Mouse (Mus musculus) liver, postnatal 0 days (tissue): Measurements from ENCODE around the gene Bcas2. TPM values are rescaled to one million over a fixed set of nuclear protein-coding genes. Genes with fewer than 3 reads are reported as not detected.

ENCODE experiments used
- ATAC-seq: fragments of 200-750 bp; cut with Nextera tagmentation; 2 replicates; pipeline ENCODE4 v1.8.0; 2017; ENCODE audit warnings: mild to moderate bottlenecking, moderate library complexity
- DNase-seq: peaks from one replicate; pipeline ENCODE4 v3.0.0-alpha.2; 2016
- H3K27ac ChIP-seq: fragments of 300-500 bp; sonication (generic); 2 replicates; pipeline ENCODE4 v1.5.1; 2014; ENCODE audit warnings: antibody characterized with exemption, moderate library complexity, mild to moderate bottlenecking, low read depth
- H3K27me3 ChIP-seq: fragments of 300-500 bp; sonication (generic); 2 replicates; pipeline ENCODE4 v1.6.1; 2014; ENCODE audit warnings: low read length, control low read depth, mixed read lengths; ENCODE audit not compliant: insufficient read depth
- H3K36me3 ChIP-seq: fragments of 300-500 bp; sonication (generic); replicated peaks from 2 replicates; pipeline ENCODE4 v1.6.1; 2014; ENCODE audit warnings: mild to moderate bottlenecking, control low read depth, low read length, moderate library complexity, mixed read lengths; ENCODE audit not compliant: insufficient read depth
- H3K4me1 ChIP-seq: fragments of 300-500 bp; sonication (generic); 2 replicates; pipeline ENCODE4 v1.6.1; 2014; ENCODE audit warnings: antibody characterized with exemption, mild to moderate bottlenecking, control low read depth; ENCODE audit not compliant: insufficient read depth
- H3K4me2 ChIP-seq: fragments of 300-500 bp; sonication (generic); 2 replicates; pipeline ENCODE4 v1.6.1; 2014; ENCODE audit warnings: low read depth, mild to moderate bottlenecking, low read length, moderate library complexity, mixed read lengths
- H3K4me3 ChIP-seq: fragments of 300-500 bp; sonication (generic); 2 replicates; pipeline ENCODE4 v1.5.1; 2014; ENCODE audit warnings: low read depth, low read length
- H3K9ac ChIP-seq: fragments of 300-500 bp; sonication (generic); replicated peaks from 2 replicates; pipeline ENCODE4 v1.6.1; 2014; ENCODE audit warnings: mild to moderate bottlenecking, moderate library complexity
- H3K9me3 ChIP-seq: fragments of 300-500 bp; sonication (generic); 2 replicates; pipeline ENCODE4 v1.6.1; 2016; ENCODE audit warnings: mild to moderate bottlenecking, control low read depth, low read length, mixed read lengths
- CTCF ChIP-seq: sonication (generic); IDR thresholded peaks from 2 replicates; pipeline ENCODE4 v1.5.1; 2016; ENCODE audit warnings: antibody characterized with exemption, low read depth
- EP300 ChIP-seq: IDR thresholded peaks from 2 replicates; pipeline ENCODE4 v1.6.1; 2016; ENCODE audit warnings: antibody characterized with exemption, low read depth, mild to moderate bottlenecking
- WGBS: fragments of 180-500 bp; shearing (Covaris S2); extraction: QIAGEN DNeasy Blood & Tissue Kit; methylation state at CpG from one replicate; pipeline ENCODE4 v1.1.7; 2014; ENCODE audit not compliant: insufficient replicate concordance; 5-methylcytosine and 5-hydroxymethylcytosine counted together
- polyA plus RNA-seq: library from polyadenylated mRNA; unstranded; fragments of >200 nt; fragmentation: Nextera tagmentation; extraction: Ambion mirVana; gene quantifications from 2 replicates; pipeline ENCODE4 v1.2.1, GENCODE M21; 2015

Gene Bcas2
- polyA plus RNA-seq, result 71.7 and 73.7 TPM in 2 replicates

- peak; percentile 96 for ATAC-seq
- H3K4me2 ChIP-seq, result peak within 1 kb of the TSS; percentile 70
- no peaks in the 10 kb centered on the region for H3K27me3 ChIP-seq
- H3K36me3 ChIP-seq, result peaks cover 33% of the 10 kb centered on the region
- peak within 1 kb of the TSS; percentile 69 for H3K27ac ChIP-seq
- peak within 1 kb of the TSS; percentile 83 for H3K9ac ChIP-seq
- no peaks in the 10 kb centered on the region for H3K9me3 ChIP-seq
- peak; percentile 99 for DNase-seq
- TF ChIP-seq EP300, result no peak
- peak; percentile 45 for TF ChIP-seq CTCF
- under 1% methylated on average over 56 of the region's 56 CpGs for WGBS
- peaks cover 15% of the 10 kb centered on the region for H3K4me1 ChIP-seq
- peak within 1 kb of the TSS; percentile 81 for H3K4me3 ChIP-seq
These were observed at the start of gene Bcas2 for GRCm38 (mm10) chr3:103171505-103172267. Gene Bcas2 (plus strand): TSS chr3:103171655.

DNA sequence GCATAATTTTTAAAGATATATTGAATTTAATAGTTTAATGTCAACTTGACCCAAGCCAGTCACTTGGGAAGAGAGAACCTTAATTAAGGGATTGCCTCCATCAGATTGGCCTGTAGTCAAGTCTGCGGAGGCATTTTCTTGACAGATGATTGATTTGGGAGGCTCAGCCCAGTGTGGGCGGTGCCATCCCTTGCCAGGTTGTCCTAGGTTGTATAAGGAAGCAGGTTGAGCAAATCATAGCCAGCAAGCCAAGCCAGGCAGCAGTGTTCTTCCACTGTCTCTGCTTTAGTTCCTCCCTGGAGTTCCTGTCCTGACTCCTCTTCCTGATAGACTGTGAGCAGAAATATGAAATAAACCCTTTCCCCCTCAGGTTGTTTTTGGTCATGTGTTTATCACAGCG is 47.8 kb upstream of the Bcas2 start:
- TF ChIP-seq CTCF, result no peak
- no peak for TF ChIP-seq EP300
- H3K36me3 ChIP-seq, result no peaks in the 10 kb centered on the region
- peaks cover 15% of the 10 kb centered on the region for H3K4me1 ChIP-seq
- H3K27ac ChIP-seq, result no peak overlapping the region
- H3K9ac ChIP-seq, result no peak overlapping the region
- 73% methylated on average over 3 of the region's 3 CpGs for WGBS
- H3K9me3 ChIP-seq, result no peaks in the 10 kb centered on the region
- H3K4me3 ChIP-seq, result no peak overlapping the region
- H3K27me3 ChIP-seq, result no peaks in the 10 kb centered on the region
- ATAC-seq (no peak), DNase-seq (no peak)
- no peak overlapping the region for H3K4me2 ChIP-seq

DNA sequence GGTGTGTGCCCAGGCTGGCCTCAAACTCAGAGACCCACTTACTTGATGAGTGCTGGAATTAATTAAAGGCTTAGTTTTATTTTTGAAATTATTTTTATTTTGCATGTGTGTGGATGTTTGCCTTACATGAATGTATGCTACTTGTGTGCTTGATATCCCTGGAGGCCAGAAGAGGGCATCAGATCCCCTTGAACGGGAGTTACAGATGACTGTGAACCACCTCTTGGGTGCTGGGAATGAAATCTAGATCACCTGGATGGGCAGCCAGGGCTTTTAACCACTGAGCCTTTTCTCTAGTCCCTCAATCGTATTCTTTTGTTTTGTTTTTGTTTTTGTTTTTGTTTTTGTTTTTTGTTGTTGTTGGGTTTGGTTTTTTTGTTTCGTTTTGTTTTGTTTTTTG is 45.3 kb upstream of the Bcas2 start:
- Histone ChIP-seq H3K9me3 (no peaks in the 10 kb centered on the region), H3K9ac (no peak overlapping the region)

GRCm38 (mm10) chr3:103127177-103127576 is 44.3 kb upstream of the Bcas2 start:
- H3K27ac ChIP-seq, result no peak overlapping the region
- DNase-seq (no peak), ATAC-seq (no peak)
- TF ChIP-seq CTCF, result no peak
- no peak for TF ChIP-seq EP300
- peaks cover 5% of the 10 kb centered on the region; the same call in 1 of the 2 replicates for H3K36me3 ChIP-seq
- H3K4me2 ChIP-seq, result no peak overlapping the region
- no peaks in the 10 kb centered on the region for H3K9me3 ChIP-seq
- H3K4me1 ChIP-seq, result peaks cover 24% of the 10 kb centered on the region
- H3K4me3 ChIP-seq, result no peak overlapping the region
- H3K27me3 ChIP-seq, result no peaks in the 10 kb centered on the region
- H3K9ac ChIP-seq, result no peak overlapping the region
- WGBS, result 69% methylated on average over 2 of the region's 2 CpGs

More for the DNA sequence above, 45.3 kb upstream of the Bcas2 start:
- Histone ChIP-seq H3K27me3 (no peaks in the 10 kb centered on the region), H3K4me1 (peaks cover 24% of the 10 kb centered on the region), H3K27ac (no peak overlapping the region), H3K36me3 (no peaks in the 10 kb centered on the region), H3K4me3 (no peak overlapping the region), H3K4me2 (no peak overlapping the region)
- DNase-seq (no peak), ATAC-seq (no peak)
- 92% methylated on average over 3 of the region's 3 CpGs for WGBS
- no peak for TF ChIP-seq EP300
- TF ChIP-seq CTCF, result peak; percentile 35; the same call in 1 of the 2 replicates

- Histone ChIP-seq H3K4me2 (no peak overlapping the region), H3K27me3 (no peaks in the 10 kb centered on the region), H3K9ac (no peak overlapping the region), H3K9me3 (no peaks in the 10 kb centered on the region), H3K36me3 (peaks cover 5% of the 10 kb centered on the region; the same call in 1 of the 2 replicates), H3K27ac (no peak overlapping the region), H3K4me3 (no peak overlapping the region), H3K4me1 (peaks cover 24% of the 10 kb centered on the region)
- DNase-seq (no peak), ATAC-seq (no peak)
- TF ChIP-seq EP300 (no peak), CTCF (no peak)
- WGBS, result 83% methylated on average over 5 of the region's 5 CpGs
These were observed 43.7 kb upstream of the Bcas2 start for GRCm38 (mm10) chr3:103127721-103128120.

DNA sequence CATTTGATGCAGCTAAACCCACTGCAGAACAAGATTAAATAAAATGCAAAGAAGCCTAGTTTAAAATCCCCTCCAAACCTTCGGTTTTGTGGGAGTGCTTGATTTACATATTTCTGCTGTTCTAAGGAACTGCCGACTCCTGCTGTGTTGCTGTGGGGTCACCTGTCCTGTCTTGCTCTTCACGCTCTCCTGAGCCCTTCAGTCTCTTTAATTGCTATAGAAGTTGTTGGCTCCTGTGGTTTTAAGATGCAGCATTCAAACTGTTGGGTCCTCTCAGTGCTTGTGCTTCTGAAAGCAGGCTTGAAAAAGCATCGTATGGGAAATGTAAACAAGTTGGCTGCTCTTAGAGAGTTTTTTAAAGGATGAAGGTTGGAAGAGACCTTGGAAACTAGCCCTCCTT is 43.2 kb upstream of the Bcas2 start:
- ATAC-seq, result no peak
- Histone ChIP-seq H3K27me3 (no peaks in the 10 kb centered on the region), H3K4me2 (no peak overlapping the region), H3K9ac (0 out of 2 replicates have a peak overlapping the region, but pooled peaks have one; percentile 19), H3K9me3 (no peaks in the 10 kb centered on the region), H3K4me3 (no peak overlapping the region), H3K27ac (peak overlapping the region; percentile 78), H3K36me3 (peaks cover 5% of the 10 kb centered on the region; the same call in 1 of the 2 replicates), H3K4me1 (peaks cover 24% of the 10 kb centered on the region)
- WGBS, result 60% methylated on average over 4 of the region's 4 CpGs
- TF ChIP-seq EP300 (no peak), CTCF (no peak)
- no peak for DNase-seq
